Mouse (Mus musculus) kidney, adult 2 months (tissue): Measurements from ENCODE around the gene Gdpd5. TPM values are rescaled to one million over a fixed set of nuclear protein-coding genes. Genes with fewer than 3 reads are reported as not detected.

ENCODE experiments used
- DNase-seq: peaks from one replicate; pipeline ENCODE4 v3.0.0; 2021
- H3K27ac ChIP-seq: fragments of 200-500 bp; 2 replicates; pipeline ENCODE4 v1.5.1; 2012; ENCODE audit warnings: low read depth, low read length, control low read depth, inconsistent platforms; ENCODE audit not compliant: insufficient read depth
- H3K27me3 ChIP-seq: fragments of 200-500 bp; replicated peaks from 2 replicates; pipeline ENCODE4 v1.6.1; 2012; ENCODE audit warnings: mild to moderate bottlenecking, moderate library complexity, low read length, inconsistent platforms; ENCODE audit not compliant: control insufficient read depth, insufficient read depth
- H3K36me3 ChIP-seq: fragments of 200-500 bp; 2 replicates; pipeline ENCODE4 v1.6.1; 2012; ENCODE audit warnings: mild to moderate bottlenecking, moderate library complexity, low read length, inconsistent platforms; ENCODE audit not compliant: control insufficient read depth, insufficient read depth
- H3K4me1 ChIP-seq: fragments of 200-500 bp; 2 replicates; pipeline ENCODE4 v1.6.1; 2011; ENCODE audit warnings: low read length; ENCODE audit not compliant: control insufficient read depth, insufficient read depth
- H3K4me3 ChIP-seq: fragments of 200-500 bp; 2 replicates; pipeline ENCODE4 v1.5.1; 2011; ENCODE audit warnings: mild to moderate bottlenecking, low read depth, low read length, control low read depth; ENCODE audit not compliant: insufficient read depth
- CTCF ChIP-seq: fragments of 200-500 bp; conservative IDR thresholded peaks from 2 replicates; pipeline ENCODE4 v1.5.1; 2011; ENCODE audit warnings: low read depth, mild to moderate bottlenecking, control low read depth, low read length, moderate library complexity, mixed read lengths; ENCODE audit not compliant: insufficient read depth, insufficient read length
- POLR2A ChIP-seq: fragments of 200-500 bp; IDR thresholded peaks from one replicate; pipeline ENCODE4 v1.6.1; 2011; ENCODE audit warnings: low read depth, low read length, control low read depth
- WGBS: fragments of 180-500 bp; shearing (Covaris S2); methylation state at CpG from one replicate; pipeline ENCODE4 v1.1.7; 2018; 5-methylcytosine and 5-hydroxymethylcytosine counted together
- polyA plus RNA-seq: library from polyadenylated mRNA; depleted of rRNA; stranded (reverse); fragments of >200 nt; gene quantifications from 2 replicates; pipeline ENCODE4 v1.2.3, GENCODE M21; 2012

Gene Gdpd5
- polyA plus RNA-seq, 1 experiment = 10.4 TPM

DNA sequence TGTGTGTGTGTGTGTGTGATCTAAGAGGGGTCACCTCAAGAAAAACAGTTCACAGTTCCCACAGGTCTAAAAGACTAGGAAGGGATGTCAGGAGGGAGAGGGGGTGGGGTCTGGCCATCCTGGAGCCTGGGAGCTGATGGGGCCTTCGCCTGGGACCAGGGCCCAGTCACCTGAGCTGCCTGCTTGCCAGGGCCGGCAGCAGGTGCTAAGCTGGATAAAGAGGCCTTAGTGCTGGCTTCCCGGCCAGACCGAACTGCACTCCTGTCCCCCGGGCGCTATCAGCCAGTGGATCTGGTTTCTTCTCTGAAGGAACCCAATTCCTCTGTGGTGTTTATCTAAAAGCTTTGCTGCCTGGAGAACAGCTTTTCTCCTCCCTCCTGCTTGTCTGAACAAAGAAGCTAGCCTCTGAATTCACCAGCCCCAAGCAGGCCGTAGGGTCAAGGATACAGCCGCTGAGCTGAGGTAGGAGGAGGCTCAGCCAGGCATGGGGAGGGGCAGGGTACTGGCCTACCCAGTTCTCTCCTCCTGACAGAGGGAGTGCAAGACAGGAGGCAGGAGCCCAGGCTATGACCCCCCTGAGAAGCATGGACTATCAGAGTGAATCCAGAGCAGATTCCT is 43.4 kb downstream of the Gdpd5 start:
- H3K27me3 ChIP-seq = no peaks in the 10 kb centered on the region
- no peak for DNase-seq
- H3K4me3 ChIP-seq = no peak overlapping the region
- TF ChIP-seq CTCF (no peak), POLR2A (no peak)
- no peak overlapping the region for H3K27ac ChIP-seq
- H3K36me3 ChIP-seq = no peaks in the 10 kb centered on the region
- WGBS = 52% methylated on average over 8 of the region's 8 CpGs
- H3K4me1 ChIP-seq = peaks cover 10% of the 10 kb centered on the region; the same call in 1 of the 2 replicates

- TF ChIP-seq POLR2A = no peak
- no peak for TF ChIP-seq CTCF
- Histone ChIP-seq H3K4me1 (peaks cover 5% of the 10 kb centered on the region; the same call in 1 of the 2 replicates), H3K27me3 (no peaks in the 10 kb centered on the region), H3K4me3 (no peak overlapping the region), H3K27ac (no peak overlapping the region), H3K36me3 (no peaks in the 10 kb centered on the region)
- no peak for DNase-seq
- 77% methylated on average over 4 of the region's 4 CpGs for WGBS
These were observed 44.5 kb downstream of the Gdpd5 start for GRCm38 (mm10) chr7:99425706-99426105.

- DNase-seq = no peak
- Histone ChIP-seq H3K27ac (no peak overlapping the region), H3K4me1 (no peaks in the 10 kb centered on the region), H3K4me3 (no peak overlapping the region), H3K27me3 (no peaks in the 10 kb centered on the region), H3K36me3 (no peaks in the 10 kb centered on the region)
- TF ChIP-seq CTCF = no peak
- TF ChIP-seq POLR2A = no peak
- whole genome bisulfite sequencing = 80% methylated on average over 10 of the region's 10 CpGs
These were observed 45.8 kb downstream of the Gdpd5 start for GRCm38 (mm10) chr7:99427031-99427430.

GRCm38 (mm10) chr7:99427987-99428386 is 46.8 kb downstream of the Gdpd5 start:
- Histone ChIP-seq H3K4me1 (no peaks in the 10 kb centered on the region), H3K27ac (no peak overlapping the region), H3K27me3 (no peaks in the 10 kb centered on the region), H3K4me3 (no peak overlapping the region), H3K36me3 (no peaks in the 10 kb centered on the region)
- DNase-seq = no peak
- 98% methylated on average over 3 of the region's 3 CpGs for WGBS
- TF ChIP-seq POLR2A (no peak), CTCF (no peak)

DNA sequence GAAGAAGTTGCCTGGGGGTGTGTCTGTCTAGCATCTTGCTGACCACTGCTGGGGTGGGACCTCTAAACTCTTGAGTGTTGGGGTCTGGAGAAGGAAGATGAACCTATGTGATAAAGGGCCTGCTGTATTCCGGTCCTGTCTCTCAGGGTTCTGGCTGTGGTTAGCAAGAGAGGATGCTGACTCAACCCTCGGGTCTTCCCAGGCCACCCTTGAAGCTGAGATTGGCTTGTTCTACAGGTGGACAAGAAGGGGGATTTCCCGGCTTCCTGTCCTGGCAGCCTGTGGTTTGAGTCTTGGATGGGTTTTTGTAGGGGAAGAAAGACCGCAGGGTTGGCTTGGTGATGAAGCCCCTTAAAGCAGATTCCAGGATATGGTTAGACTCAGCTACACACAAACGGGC is 47.6 kb downstream of the Gdpd5 start:
- no peaks in the 10 kb centered on the region for H3K36me3 ChIP-seq
- no peak overlapping the region for H3K4me3 ChIP-seq
- TF ChIP-seq POLR2A (no peak), CTCF (no peak)
- H3K27me3 ChIP-seq = no peaks in the 10 kb centered on the region
- WGBS = 82% methylated on average over 5 of the region's 5 CpGs
- no peak overlapping the region for H3K27ac ChIP-seq
- no peaks in the 10 kb centered on the region for H3K4me1 ChIP-seq
- DNase-seq = no peak

GRCm38 (mm10) chr7:99429786-99430185 is 48.6 kb downstream of the Gdpd5 start:
- Histone ChIP-seq H3K27ac (no peak overlapping the region), H3K4me3 (no peak overlapping the region), H3K36me3 (no peaks in the 10 kb centered on the region), H3K27me3 (no peaks in the 10 kb centered on the region), H3K4me1 (no peaks in the 10 kb centered on the region)
- TF ChIP-seq POLR2A (no peak), CTCF (no peak)
- DNase-seq = no peak
- WGBS = 61% methylated on average over 6 of the region's 6 CpGs

- WGBS = 84% methylated on average over 11 of the region's 11 CpGs
- H3K4me3 ChIP-seq = no peak overlapping the region
These were observed 49.0 kb downstream of the Gdpd5 start for GRCm38 (mm10) chr7:99430246-99430645.

DNA sequence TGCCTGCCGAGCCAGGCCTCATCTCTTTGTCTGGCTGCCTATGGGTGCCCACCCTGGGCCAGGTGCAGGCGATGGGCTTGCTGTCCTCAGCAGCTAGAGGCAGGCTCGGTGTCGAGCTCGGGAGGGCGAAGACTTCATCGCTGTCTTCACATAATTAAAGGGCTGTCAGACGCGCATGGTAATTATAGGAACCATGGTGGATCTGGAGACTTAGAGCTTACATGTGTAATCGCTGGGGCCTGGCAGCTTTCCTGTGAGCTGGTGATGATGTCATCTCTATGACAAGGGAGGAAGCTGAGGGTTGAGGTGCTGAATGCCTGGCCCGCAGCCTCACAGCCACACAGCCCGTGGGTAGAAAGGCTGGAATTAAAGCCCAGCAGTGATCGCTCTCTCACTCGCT is 51.0 kb downstream of the Gdpd5 start:
- WGBS = 82% methylated on average over 14 of the region's 14 CpGs
- Histone ChIP-seq H3K4me1 (no peaks in the 10 kb centered on the region), H3K4me3 (no peak overlapping the region), H3K27ac (no peak overlapping the region), H3K36me3 (no peaks in the 10 kb centered on the region), H3K27me3 (no peaks in the 10 kb centered on the region)
- no peak for DNase-seq
- TF ChIP-seq POLR2A = no peak
- no peak for TF ChIP-seq CTCF

More at GRCm38 (mm10) chr7:99430246-99430645, 49.0 kb downstream of the Gdpd5 start:
- no peak for DNase-seq
- no peak overlapping the region for H3K27ac ChIP-seq
- H3K36me3 ChIP-seq = no peaks in the 10 kb centered on the region
- H3K4me1 ChIP-seq = no peaks in the 10 kb centered on the region
- H3K27me3 ChIP-seq = no peaks in the 10 kb centered on the region
- TF ChIP-seq CTCF (no peak), POLR2A (no peak)
